Mouse (Mus musculus) liver, embryonic 12.5 days (tissue): ENCODE measurements around the gene Tpst1. TPM values are rescaled to one million over a fixed set of nuclear protein-coding genes. Genes with fewer than 3 reads are reported as not detected.

ENCODE experiments used
- ATAC-seq: fragments of 200-750 bp; cut with Nextera tagmentation; 2 replicates; pipeline ENCODE4 v1.8.0; 2017; ENCODE audit warnings: moderate number of reproducible peaks, mild to moderate bottlenecking, moderate library complexity
- H3K27ac ChIP-seq: fragments of 300-500 bp; sonication (generic); 2 replicates; pipeline ENCODE4 v1.5.1; 2016; ENCODE audit warnings: mild to moderate bottlenecking
- H3K27me3 ChIP-seq: fragments of 300-500 bp; sonication (generic); replicated peaks from 2 replicates; pipeline ENCODE4 v1.6.1; 2016; ENCODE audit warnings: mild to moderate bottlenecking, moderate library complexity
- H3K36me3 ChIP-seq: fragments of 300-500 bp; sonication (generic); 2 replicates; pipeline ENCODE4 v1.6.1; 2016; ENCODE audit warnings: mild to moderate bottlenecking, moderate library complexity
- H3K4me1 ChIP-seq: fragments of 300-500 bp; sonication (generic); 2 replicates; pipeline ENCODE4 v1.6.1; 2016
- H3K4me2 ChIP-seq: fragments of 300-500 bp; sonication (generic); 2 replicates; pipeline ENCODE4 v1.6.1; 2016; ENCODE audit warnings: mild to moderate bottlenecking, moderate library complexity
- H3K4me3 ChIP-seq: fragments of 300-500 bp; sonication (generic); 2 replicates; pipeline ENCODE4 v1.5.1; 2016; ENCODE audit warnings: mild to moderate bottlenecking, moderate library complexity
- H3K9ac ChIP-seq: fragments of 300-500 bp; sonication (generic); 2 replicates; pipeline ENCODE4 v1.6.1; 2016; ENCODE audit warnings: mild to moderate bottlenecking, moderate library complexity
- H3K9me3 ChIP-seq: fragments of 300-500 bp; sonication (generic); replicated peaks from 2 replicates; pipeline ENCODE4 v1.6.1; 2016; ENCODE audit warnings: mild to moderate bottlenecking, moderate library complexity
- WGBS: fragments of 180-500 bp; shearing (Covaris S2); methylation state at CpG from one replicate; pipeline ENCODE4 v1.1.7; 2016; ENCODE audit not compliant: insufficient replicate concordance; 5-methylcytosine and 5-hydroxymethylcytosine counted together
- polyA plus RNA-seq: library from polyadenylated mRNA; unstranded; fragments of >200 nt; fragmentation: Nextera tagmentation; extraction: Ambion mirVana; gene quantifications from 2 replicates; pipeline ENCODE4 v1.2.1, GENCODE M21; 2016

The Tpst1 gene
- polyA plus RNA-seq, 1 experiment from 2014 or later, result 37.2 TPM

GRCm38 (mm10) chr5:130056303-130056702 is 16.8 kb upstream of the Tpst1 start:
- Histone ChIP-seq H3K4me2 (no peak overlapping the region), H3K36me3 (peaks cover 71% of the 10 kb centered on the region), H3K4me3 (no peak overlapping the region), H3K4me1 (peaks cover 26% of the 10 kb centered on the region), H3K27me3 (no peaks in the 10 kb centered on the region), H3K27ac (no peak overlapping the region), H3K9ac (no peak overlapping the region), H3K9me3 (no peaks in the 10 kb centered on the region)
- ATAC-seq, result peak; percentile 47; the same call in 1 of the 2 replicates
- 53% methylated on average over 2 of the region's 2 CpGs for WGBS

- Histone ChIP-seq H3K27ac (no peak overlapping the region), H3K4me3 (no peak overlapping the region), H3K9ac (no peak overlapping the region), H3K4me1 (peaks cover 14% of the 10 kb centered on the region), H3K9me3 (no peaks in the 10 kb centered on the region), H3K4me2 (no peak overlapping the region), H3K36me3 (peaks cover 51% of the 10 kb centered on the region), H3K27me3 (no peaks in the 10 kb centered on the region)
- peak; percentile 34 for ATAC-seq
- WGBS, result 80% methylated on average over 12 of the region's 12 CpGs
Measured at GRCm38 (mm10) chr5:130059413-130060328, 13.5 kb upstream of the Tpst1 start.

GRCm38 (mm10) chr5:130060329-130060665 is 12.8 kb upstream of the Tpst1 start:
- H3K9ac ChIP-seq, result no peak overlapping the region
- WGBS, result 79% methylated on average over 4 of the region's 4 CpGs
- H3K4me1 ChIP-seq, result peaks cover 12% of the 10 kb centered on the region
- H3K27ac ChIP-seq, result no peak overlapping the region
- H3K9me3 ChIP-seq, result no peaks in the 10 kb centered on the region
- H3K4me2 ChIP-seq, result no peak overlapping the region
- H3K36me3 ChIP-seq, result peaks cover 45% of the 10 kb centered on the region
- no peaks in the 10 kb centered on the region for H3K27me3 ChIP-seq
- H3K4me3 ChIP-seq, result no peak overlapping the region
- peak; percentile 24 for ATAC-seq

- no peaks in the 10 kb centered on the region for H3K9me3 ChIP-seq
- H3K4me2 ChIP-seq, result no peak overlapping the region
- no peak for ATAC-seq
- H3K27me3 ChIP-seq, result no peaks in the 10 kb centered on the region
- H3K9ac ChIP-seq, result no peak overlapping the region
- no peaks in the 10 kb centered on the region for H3K4me1 ChIP-seq
- H3K27ac ChIP-seq, result no peak overlapping the region
- no peak overlapping the region for H3K4me3 ChIP-seq
- H3K36me3 ChIP-seq, result peaks cover 41% of the 10 kb centered on the region
- 49% methylated on average over 2 of the region's 2 CpGs for WGBS
Measured at GRCm38 (mm10) chr5:130062096-130062495, 11.0 kb upstream of the Tpst1 start.

GRCm38 (mm10) chr5:130063760-130064159 is 9.4 kb upstream of the Tpst1 start:
- no peak overlapping the region for H3K9ac ChIP-seq
- no peak overlapping the region for H3K27ac ChIP-seq
- 64% methylated on average over 2 of the region's 2 CpGs for WGBS
- no peak overlapping the region for H3K4me2 ChIP-seq
- H3K27me3 ChIP-seq, result no peaks in the 10 kb centered on the region
- H3K36me3 ChIP-seq, result peaks cover 28% of the 10 kb centered on the region
- no peak for ATAC-seq
- no peak overlapping the region for H3K4me3 ChIP-seq
- H3K9me3 ChIP-seq, result no peaks in the 10 kb centered on the region
- peaks cover 16% of the 10 kb centered on the region for H3K4me1 ChIP-seq

- Histone ChIP-seq H3K9ac (no peak overlapping the region), H3K4me3 (no peak overlapping the region), H3K36me3 (peaks cover 11% of the 10 kb centered on the region), H3K4me2 (no peak overlapping the region), H3K9me3 (no peaks in the 10 kb centered on the region), H3K27ac (no peak overlapping the region), H3K27me3 (no peaks in the 10 kb centered on the region), H3K4me1 (peaks cover 21% of the 10 kb centered on the region)
- ATAC-seq, result no peak
- WGBS, result 87% methylated on average over 1 of the region's 1 CpGs
Measured at GRCm38 (mm10) chr5:130065579-130065978, 7.5 kb upstream of the Tpst1 start.

- H3K27me3 ChIP-seq, result no peaks in the 10 kb centered on the region
- no peaks in the 10 kb centered on the region for H3K9me3 ChIP-seq
- peak overlapping the region; percentile 42 for H3K27ac ChIP-seq
- H3K4me2 ChIP-seq, result peak overlapping the region; percentile 14
- peak; percentile 83 for ATAC-seq
- H3K4me3 ChIP-seq, result no peak overlapping the region
- 18% methylated on average over 3 of the region's 3 CpGs for WGBS
- H3K9ac ChIP-seq, result no peak overlapping the region
- peaks cover 21% of the 10 kb centered on the region for H3K4me1 ChIP-seq
- no peaks in the 10 kb centered on the region for H3K36me3 ChIP-seq
Measured at GRCm38 (mm10) chr5:130067841-130068264, 5.3 kb upstream of the Tpst1 start.

GRCm38 (mm10) chr5:130074491-130074890 is 1.4 kb downstream of the Tpst1 start:
- 0 out of 2 replicates have a peak, but pooled peaks have one; percentile 27 for ATAC-seq
- Histone ChIP-seq H3K4me3 (no peak overlapping the region), H3K4me1 (peaks cover 19% of the 10 kb centered on the region), H3K27ac (peak overlapping the region; percentile 52; the same call in 1 of the 2 replicates), H3K9me3 (no peaks in the 10 kb centered on the region), H3K4me2 (peak overlapping the region; percentile 26; the same call in 1 of the 2 replicates), H3K36me3 (no peaks in the 10 kb centered on the region), H3K9ac (no peak overlapping the region), H3K27me3 (peaks cover 8% of the 10 kb centered on the region; the same call in 1 of the 2 replicates)
- WGBS, result 64% methylated on average over 6 of the region's 6 CpGs

- 50% methylated on average over 6 of the region's 6 CpGs for WGBS
- no peak overlapping the region for H3K27ac ChIP-seq
- H3K9ac ChIP-seq, result no peak overlapping the region
- no peak overlapping the region for H3K4me3 ChIP-seq
- H3K36me3 ChIP-seq, result peaks cover 4% of the 10 kb centered on the region
- no peak overlapping the region for H3K4me2 ChIP-seq
- ATAC-seq, result no peak
- peaks cover 4% of the 10 kb centered on the region; the same call in 1 of the 2 replicates for H3K9me3 ChIP-seq
- peaks cover 8% of the 10 kb centered on the region; the same call in 1 of the 2 replicates for H3K27me3 ChIP-seq
- peaks cover 28% of the 10 kb centered on the region for H3K4me1 ChIP-seq
Measured at GRCm38 (mm10) chr5:130076396-130076795, 3.3 kb downstream of the Tpst1 start.

- H3K9ac ChIP-seq, result peak overlapping the region; percentile 90; the same call in 1 of the 2 replicates
- H3K36me3 ChIP-seq, result peaks cover 16% of the 10 kb centered on the region
- no peak overlapping the region for H3K4me3 ChIP-seq
- peaks cover 28% of the 10 kb centered on the region for H3K4me1 ChIP-seq
- H3K27ac ChIP-seq, result peak overlapping the region; percentile 81; the same call in 1 of the 2 replicates
- H3K9me3 ChIP-seq, result peaks cover 7% of the 10 kb centered on the region; the same call in 1 of the 2 replicates
- peaks cover 8% of the 10 kb centered on the region; the same call in 1 of the 2 replicates for H3K27me3 ChIP-seq
- 0 out of 2 replicates have a peak overlapping the region, but pooled peaks have one; percentile 98 for H3K4me2 ChIP-seq
- ATAC-seq, result no peak
- WGBS, result 51% methylated on average over 9 of the region's 9 CpGs
Measured at GRCm38 (mm10) chr5:130078096-130078833, 5.1 kb downstream of the Tpst1 start.

GRCm38 (mm10) chr5:130078834-130079156 is 5.7 kb downstream of the Tpst1 start:
- Histone ChIP-seq H3K4me1 (peaks cover 28% of the 10 kb centered on the region), H3K9ac (peak overlapping the region; percentile 90), H3K27me3 (peaks cover 8% of the 10 kb centered on the region; the same call in 1 of the 2 replicates), H3K36me3 (peaks cover 16% of the 10 kb centered on the region), H3K4me2 (peak overlapping the region; percentile 98), H3K27ac (peak overlapping the region; percentile 81), H3K9me3 (peaks cover 7% of the 10 kb centered on the region; the same call in 1 of the 2 replicates), H3K4me3 (peak overlapping the region; percentile 80)
- ATAC-seq, result no peak
- WGBS, result 50% methylated on average over 6 of the region's 6 CpGs
